Mouse (Mus musculus) intestine, embryonic 15.5 days (tissue): ENCODE measurements around the gene Rgl1. TPM values are rescaled to one million over a fixed set of nuclear protein-coding genes. Genes with fewer than 3 reads are reported as not detected.

Source experiments
- ATAC-seq: fragments of 200-750 bp; cut with Nextera tagmentation; 2 replicates; pipeline ENCODE4 v1.8.0; 2017; ENCODE audit warnings: moderate TSS enrichment, moderate library complexity
- H3K27ac ChIP-seq: fragments of 300-500 bp; sonication (generic); 2 replicates; pipeline ENCODE4 v1.5.1; 2015; ENCODE audit warnings: mild to moderate bottlenecking, inconsistent platforms
- H3K27me3 ChIP-seq: fragments of 300-500 bp; sonication (generic); replicated peaks from 2 replicates; pipeline ENCODE4 v1.6.1; 2015; ENCODE audit warnings: inconsistent platforms
- H3K36me3 ChIP-seq: fragments of 300-500 bp; sonication (generic); 2 replicates; pipeline ENCODE4 v1.6.1; 2015; ENCODE audit warnings: inconsistent platforms
- H3K4me1 ChIP-seq: fragments of 300-500 bp; sonication (generic); replicated peaks from 2 replicates; pipeline ENCODE4 v1.6.1; 2015; ENCODE audit warnings: inconsistent platforms
- H3K4me2 ChIP-seq: fragments of 300-500 bp; sonication (generic); replicated peaks from 2 replicates; pipeline ENCODE4 v1.6.1; 2015; ENCODE audit warnings: mild to moderate bottlenecking, inconsistent platforms
- H3K4me3 ChIP-seq: fragments of 300-500 bp; sonication (generic); replicated peaks from 2 replicates; pipeline ENCODE4 v1.5.1; 2015; ENCODE audit warnings: inconsistent platforms
- H3K9ac ChIP-seq: fragments of 300-500 bp; sonication (generic); 2 replicates; pipeline ENCODE4 v1.6.1; 2015; ENCODE audit warnings: inconsistent platforms
- H3K9me3 ChIP-seq: fragments of 300-500 bp; sonication (generic); 2 replicates; pipeline ENCODE4 v1.6.1; 2016; ENCODE audit warnings: inconsistent platforms
- WGBS: fragments of 180-500 bp; shearing (Covaris S2); methylation state at CpG from one replicate; pipeline ENCODE4 v1.1.7; 2015; 5-methylcytosine and 5-hydroxymethylcytosine counted together
- polyA plus RNA-seq: library from polyadenylated mRNA; unstranded; fragments of >200 nt; fragmentation: Nextera tagmentation; extraction: Ambion mirVana; gene quantifications from 2 replicates; pipeline ENCODE4 v1.2.1, GENCODE M21; 2015

Gene Rgl1
- polyA plus RNA-seq, 1 experiment from 2014 or later = 44.8 TPM

- 68% methylated on average over 5 of the region's 5 CpGs for WGBS
- no peak for ATAC-seq
- Histone ChIP-seq H3K27me3 (no peaks in the 10 kb centered on the region), H3K27ac (no peak overlapping the region), H3K9me3 (no peaks in the 10 kb centered on the region), H3K4me2 (no peak overlapping the region), H3K36me3 (no peaks in the 10 kb centered on the region), H3K9ac (no peak overlapping the region), H3K4me3 (no peak overlapping the region), H3K4me1 (peaks cover 23% of the 10 kb centered on the region)
These were observed 187.2 kb downstream of the Rgl1 start for GRCm38 (mm10) chr1:152578944-152579343.

DNA sequence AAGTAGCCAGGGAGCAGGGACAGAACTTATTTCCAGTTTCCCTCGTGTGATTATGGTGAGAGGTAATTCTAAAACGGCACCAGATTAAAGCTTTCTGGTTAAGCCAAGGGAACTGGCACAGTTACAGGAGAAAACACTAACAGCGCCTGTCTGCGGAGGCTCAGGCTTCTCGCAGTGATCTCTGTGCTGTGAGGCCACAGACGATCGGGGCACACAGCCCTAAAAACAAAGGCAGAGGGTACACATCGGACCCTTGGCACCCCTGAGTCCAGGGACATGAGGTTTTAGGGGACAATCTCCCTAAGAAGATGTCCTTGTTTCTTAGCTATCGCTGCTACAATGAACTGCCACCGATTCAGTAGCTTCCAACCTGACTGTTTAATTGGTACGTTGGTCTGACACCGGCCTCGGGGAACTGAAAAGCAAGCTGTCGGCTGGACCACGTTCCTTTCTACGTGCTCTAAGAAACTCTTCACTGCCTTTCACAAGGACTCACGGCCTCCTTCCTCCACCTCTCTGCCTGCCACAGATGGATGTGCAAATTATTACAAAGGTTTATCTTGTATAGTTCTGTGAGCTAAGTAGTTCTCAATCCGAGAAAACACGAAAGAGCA lies 187.9 kb downstream of the Rgl1 start:
- no peak for ATAC-seq
- WGBS = 69% methylated on average over 19 of the region's 19 CpGs
- Histone ChIP-seq H3K27me3 (no peaks in the 10 kb centered on the region), H3K4me2 (no peak overlapping the region), H3K27ac (no peak overlapping the region), H3K9ac (no peak overlapping the region), H3K4me1 (peaks cover 29% of the 10 kb centered on the region), H3K9me3 (no peaks in the 10 kb centered on the region), H3K4me3 (no peak overlapping the region), H3K36me3 (no peaks in the 10 kb centered on the region)

- no peak for ATAC-seq
- 49% methylated on average over 7 of the region's 7 CpGs for WGBS
- Histone ChIP-seq H3K4me2 (no peak overlapping the region), H3K27ac (no peak overlapping the region), H3K27me3 (no peaks in the 10 kb centered on the region), H3K9ac (0 out of 2 replicates have a peak overlapping the region, but pooled peaks have one; percentile 26), H3K4me3 (no peak overlapping the region), H3K9me3 (no peaks in the 10 kb centered on the region), H3K36me3 (no peaks in the 10 kb centered on the region), H3K4me1 (peaks cover 25% of the 10 kb centered on the region)
These were observed 189.5 kb downstream of the Rgl1 start for GRCm38 (mm10) chr1:152576614-152577144.

GRCm38 (mm10) chr1:152575096-152575495 lies 191.1 kb downstream of the Rgl1 start:
- peaks cover 22% of the 10 kb centered on the region for H3K4me1 ChIP-seq
- ATAC-seq = no peak

DNA sequence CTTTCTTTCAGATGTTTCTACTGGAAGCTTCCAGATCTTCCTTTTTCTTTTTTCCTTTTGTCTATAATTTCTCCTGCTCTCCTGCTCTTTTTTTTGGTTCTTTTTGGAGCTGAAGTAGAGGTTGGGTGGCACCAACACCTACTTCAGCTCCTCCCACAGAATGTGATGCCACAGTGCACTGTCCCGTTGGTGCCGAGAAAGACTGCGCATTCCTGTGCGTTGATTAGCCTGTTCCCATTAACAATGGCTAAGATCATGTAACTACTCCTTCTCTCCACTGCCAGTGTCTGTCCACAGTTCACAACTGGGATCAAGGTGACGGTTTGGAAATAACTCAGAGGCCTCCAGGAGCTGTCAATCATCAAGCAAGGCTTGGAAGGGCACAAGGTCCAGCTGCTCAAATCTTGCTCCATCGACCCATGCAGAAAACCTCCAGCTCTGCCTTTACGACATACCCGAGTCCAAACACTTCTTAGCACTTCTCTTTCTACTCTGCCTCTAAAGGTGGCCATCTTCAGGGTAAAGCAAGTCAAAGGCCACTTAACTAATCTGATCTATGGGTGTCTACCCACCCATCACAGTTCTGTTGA lies 192.6 kb downstream of the Rgl1 start:
- no peak overlapping the region for H3K4me3 ChIP-seq
- ATAC-seq = peak; percentile 42; the same call in 1 of the 2 replicates

More at GRCm38 (mm10) chr1:152575096-152575495, 191.1 kb downstream of the Rgl1 start:
- Histone ChIP-seq H3K9me3 (no peaks in the 10 kb centered on the region), H3K9ac (no peak overlapping the region), H3K27ac (no peak overlapping the region), H3K4me2 (no peak overlapping the region), H3K27me3 (no peaks in the 10 kb centered on the region), H3K36me3 (no peaks in the 10 kb centered on the region), H3K4me3 (no peak overlapping the region)
- 72% methylated on average over 5 of the region's 5 CpGs for WGBS

GRCm38 (mm10) chr1:152572755-152573469 lies 193.2 kb downstream of the Rgl1 start:
- 39% methylated on average over 7 of the region's 7 CpGs for WGBS
- Histone ChIP-seq H3K27me3 (no peaks in the 10 kb centered on the region), H3K36me3 (no peaks in the 10 kb centered on the region), H3K9ac (no peak overlapping the region), H3K27ac (no peak overlapping the region), H3K9me3 (no peaks in the 10 kb centered on the region), H3K4me1 (peaks cover 18% of the 10 kb centered on the region), H3K4me3 (no peak overlapping the region), H3K4me2 (no peak overlapping the region)
- ATAC-seq = 0 out of 2 replicates have a peak, but pooled peaks have one; percentile 16

More for the DNA sequence above, 192.6 kb downstream of the Rgl1 start:
- Histone ChIP-seq H3K27me3 (no peaks in the 10 kb centered on the region), H3K27ac (no peak overlapping the region), H3K36me3 (no peaks in the 10 kb centered on the region), H3K9ac (no peak overlapping the region), H3K9me3 (no peaks in the 10 kb centered on the region), H3K4me2 (no peak overlapping the region), H3K4me1 (peaks cover 22% of the 10 kb centered on the region)
- WGBS = 62% methylated on average over 8 of the region's 8 CpGs

DNA sequence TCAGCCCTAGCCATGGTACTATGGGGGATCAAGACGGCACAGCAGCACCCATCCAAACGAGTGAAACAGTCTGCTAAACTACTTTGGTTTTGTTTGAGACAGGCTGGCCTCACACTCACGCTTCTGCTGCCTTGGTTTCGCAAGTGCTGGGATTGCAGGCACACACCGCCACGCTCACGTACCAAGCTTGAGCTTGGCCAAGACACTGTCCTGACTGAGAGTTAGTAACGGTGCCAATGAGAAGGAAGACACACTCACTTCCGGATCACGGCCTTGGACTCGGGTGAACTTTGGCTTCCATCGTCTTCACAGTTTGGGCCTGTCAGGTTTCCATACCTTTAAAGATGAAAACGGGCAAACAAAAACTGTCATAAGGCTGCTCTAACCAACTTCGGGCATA lies 194.8 kb downstream of the Rgl1 start:
- Histone ChIP-seq H3K9me3 (no peaks in the 10 kb centered on the region), H3K4me2 (no peak overlapping the region), H3K27me3 (no peaks in the 10 kb centered on the region), H3K4me1 (peaks cover 15% of the 10 kb centered on the region), H3K9ac (no peak overlapping the region), H3K4me3 (no peak overlapping the region), H3K27ac (no peak overlapping the region), H3K36me3 (no peaks in the 10 kb centered on the region)
- WGBS = 90% methylated on average over 14 of the region's 14 CpGs
- no peak for ATAC-seq

DNA sequence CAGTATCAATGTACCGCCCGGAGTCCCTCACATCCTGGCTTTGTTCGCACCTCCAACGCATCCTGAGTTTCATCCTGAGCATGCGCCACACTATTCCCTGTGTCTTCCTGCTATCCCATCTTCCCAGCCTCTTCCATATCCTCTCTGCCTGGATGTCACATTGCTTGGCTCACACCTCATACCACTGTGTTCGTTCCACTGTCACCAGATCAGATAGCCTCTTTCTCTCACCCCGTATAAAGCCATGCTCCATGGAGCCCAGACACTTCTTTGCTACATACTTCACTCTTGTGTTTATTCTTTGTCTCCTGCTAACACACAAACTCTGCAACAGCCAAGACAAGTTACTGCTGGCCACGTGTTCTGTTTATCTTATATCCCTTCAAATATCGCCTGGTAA lies 195.5 kb downstream of the Rgl1 start:
- ATAC-seq = no peak; the same call in 1 of the 2 replicates
- Histone ChIP-seq H3K4me3 (no peak overlapping the region), H3K27ac (no peak overlapping the region), H3K4me2 (no peak overlapping the region), H3K27me3 (no peaks in the 10 kb centered on the region), H3K9ac (no peak overlapping the region), H3K9me3 (no peaks in the 10 kb centered on the region), H3K36me3 (no peaks in the 10 kb centered on the region), H3K4me1 (peaks cover 15% of the 10 kb centered on the region)
- 77% methylated on average over 9 of the region's 9 CpGs for WGBS

- no peak overlapping the region for H3K27ac ChIP-seq
- ATAC-seq = no peak
- no peak overlapping the region for H3K4me3 ChIP-seq
- no peak overlapping the region for H3K9ac ChIP-seq
- no peaks in the 10 kb centered on the region for H3K27me3 ChIP-seq
- H3K9me3 ChIP-seq = no peaks in the 10 kb centered on the region
- 73% methylated on average over 5 of the region's 5 CpGs for WGBS
- no peaks in the 10 kb centered on the region for H3K36me3 ChIP-seq
- H3K4me2 ChIP-seq = no peak overlapping the region
- 0 out of 2 replicates have a peak, but pooled peaks cover 3% of the 10 kb centered on the region for H3K4me1 ChIP-seq
These were observed 202.9 kb downstream of the Rgl1 start for GRCm38 (mm10) chr1:152563282-152563681.

GRCm38 (mm10) chr1:152562877-152563276 lies 203.3 kb downstream of the Rgl1 start:
- Histone ChIP-seq H3K36me3 (no peaks in the 10 kb centered on the region), H3K4me1 (0 out of 2 replicates have a peak, but pooled peaks cover 3% of the 10 kb centered on the region), H3K27ac (no peak overlapping the region), H3K9ac (no peak overlapping the region), H3K4me2 (no peak overlapping the region), H3K9me3 (no peaks in the 10 kb centered on the region), H3K4me3 (no peak overlapping the region), H3K27me3 (no peaks in the 10 kb centered on the region)
- 81% methylated on average over 6 of the region's 6 CpGs for WGBS
- ATAC-seq = no peak

DNA sequence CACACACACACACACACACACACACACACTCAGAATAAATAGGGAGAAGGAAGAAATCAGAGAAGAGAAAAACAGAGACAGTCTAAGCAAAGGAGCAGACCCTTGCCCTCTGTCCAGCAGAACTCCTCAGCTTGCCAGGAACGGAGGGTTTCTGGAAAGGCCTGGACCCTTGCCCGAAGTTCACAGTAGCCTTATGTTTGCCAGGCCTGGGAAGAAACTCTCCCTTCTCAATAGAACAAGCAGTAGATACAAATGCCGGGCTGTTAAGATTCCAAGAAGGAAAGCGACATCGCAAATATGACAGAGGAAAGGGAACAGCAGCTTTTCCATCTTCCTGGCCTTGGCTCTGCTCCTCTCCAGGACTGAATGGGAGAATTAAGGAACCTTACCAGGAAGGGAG lies 205.7 kb downstream of the Rgl1 start:
- H3K4me1 ChIP-seq = peaks cover 17% of the 10 kb centered on the region
- no peak overlapping the region for H3K4me3 ChIP-seq
- no peak overlapping the region for H3K27ac ChIP-seq
- no peak overlapping the region for H3K4me2 ChIP-seq
- H3K9me3 ChIP-seq = no peaks in the 10 kb centered on the region
- no peaks in the 10 kb centered on the region for H3K27me3 ChIP-seq
- no peak overlapping the region for H3K9ac ChIP-seq
- ATAC-seq = no peak
- 55% methylated on average over 5 of the region's 5 CpGs for WGBS
- H3K36me3 ChIP-seq = no peaks in the 10 kb centered on the region

- WGBS = 53% methylated on average over 14 of the region's 14 CpGs
- peak; percentile 58 for ATAC-seq
- Histone ChIP-seq H3K4me1 (peaks cover 21% of the 10 kb centered on the region), H3K36me3 (0 out of 2 replicates have a peak, but pooled peaks cover 3% of the 10 kb centered on the region), H3K9me3 (no peaks in the 10 kb centered on the region), H3K27ac (peak overlapping the region; percentile 91), H3K27me3 (no peaks in the 10 kb centered on the region), H3K4me2 (no peak overlapping the region), H3K9ac (no peak overlapping the region), H3K4me3 (no peak overlapping the region)
These were observed 209.4 kb downstream of the Rgl1 start for GRCm38 (mm10) chr1:152556576-152557281.
